Mouse (Mus musculus) kidney, adult 2 months (tissue): Measurements from ENCODE around the gene Nkiras2. TPM values are rescaled to one million over a fixed set of nuclear protein-coding genes. Genes with fewer than 3 reads are reported as not detected.

Experiments used
- DNase-seq: peaks from one replicate; pipeline ENCODE4 v3.0.0; 2021
- H3K27ac ChIP-seq: fragments of 200-500 bp; 2 replicates; pipeline ENCODE4 v1.5.1; 2012; ENCODE audit warnings: low read depth, low read length, control low read depth, inconsistent platforms; ENCODE audit not compliant: insufficient read depth
- H3K27me3 ChIP-seq: fragments of 200-500 bp; replicated peaks from 2 replicates; pipeline ENCODE4 v1.6.1; 2012; ENCODE audit warnings: mild to moderate bottlenecking, moderate library complexity, low read length, inconsistent platforms; ENCODE audit not compliant: control insufficient read depth, insufficient read depth
- H3K36me3 ChIP-seq: fragments of 200-500 bp; 2 replicates; pipeline ENCODE4 v1.6.1; 2012; ENCODE audit warnings: mild to moderate bottlenecking, moderate library complexity, low read length, inconsistent platforms; ENCODE audit not compliant: control insufficient read depth, insufficient read depth
- H3K4me1 ChIP-seq: fragments of 200-500 bp; 2 replicates; pipeline ENCODE4 v1.6.1; 2011; ENCODE audit warnings: low read length; ENCODE audit not compliant: control insufficient read depth, insufficient read depth
- H3K4me3 ChIP-seq: fragments of 200-500 bp; 2 replicates; pipeline ENCODE4 v1.5.1; 2011; ENCODE audit warnings: mild to moderate bottlenecking, low read depth, low read length, control low read depth; ENCODE audit not compliant: insufficient read depth
- CTCF ChIP-seq: fragments of 200-500 bp; conservative IDR thresholded peaks from 2 replicates; pipeline ENCODE4 v1.5.1; 2011; ENCODE audit warnings: low read depth, mild to moderate bottlenecking, control low read depth, low read length, moderate library complexity, mixed read lengths; ENCODE audit not compliant: insufficient read depth, insufficient read length
- POLR2A ChIP-seq: fragments of 200-500 bp; IDR thresholded peaks from one replicate; pipeline ENCODE4 v1.6.1; 2011; ENCODE audit warnings: low read depth, low read length, control low read depth
- WGBS: fragments of 180-500 bp; shearing (Covaris S2); methylation state at CpG from one replicate; pipeline ENCODE4 v1.1.7; 2018; 5-methylcytosine and 5-hydroxymethylcytosine counted together
- polyA plus RNA-seq: library from polyadenylated mRNA; depleted of rRNA; stranded (reverse); fragments of >200 nt; gene quantifications from 2 replicates; pipeline ENCODE4 v1.2.3, GENCODE M21; 2012; rRNA removed

Nkiras2 gene
- 60.5 and 63.1 TPM in 2 replicates for polyA plus RNA-seq

DNA sequence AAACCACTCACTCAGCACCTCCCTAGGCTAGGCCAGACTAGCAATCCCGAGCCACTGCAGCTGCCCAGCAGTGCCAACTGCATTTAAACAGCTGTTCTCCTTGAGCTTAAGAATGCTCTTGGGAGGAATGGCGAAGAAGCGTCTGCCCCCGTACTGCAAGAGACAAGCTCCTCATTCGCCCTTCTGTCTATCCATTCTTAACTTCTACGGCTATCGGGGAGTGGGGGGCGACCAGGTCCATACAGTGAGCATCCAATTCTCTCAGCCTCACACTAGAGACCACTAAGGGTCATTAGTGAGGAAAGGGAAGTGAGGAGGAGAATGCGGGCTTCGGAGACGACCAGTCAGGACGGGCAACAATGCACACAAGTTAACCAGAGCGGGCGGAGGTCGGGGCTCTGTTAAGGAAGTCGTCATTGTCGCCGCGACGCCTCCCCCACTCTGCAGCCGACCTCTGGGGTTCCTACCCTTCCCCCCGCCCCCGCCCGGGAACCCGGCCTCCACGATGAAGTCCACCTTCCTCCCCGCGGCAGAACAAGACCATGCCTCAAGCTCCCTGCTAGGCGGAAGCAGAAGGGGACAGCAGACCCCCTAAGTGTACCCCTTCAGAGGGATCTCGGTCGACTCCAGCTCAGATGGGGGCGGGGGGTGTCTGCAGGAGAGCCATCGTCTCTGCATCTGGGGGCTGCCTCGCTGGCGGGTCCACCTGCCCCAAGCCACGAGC, at the start of gene Nkiras2:
Gene Nkiras2 (plus strand): TSS at position 484 of the 724 bp plus-strand sequence.
- no peaks in the 10 kb centered on the region for H3K36me3 ChIP-seq
- no peaks in the 10 kb centered on the region for H3K27me3 ChIP-seq
- TF ChIP-seq POLR2A (no peak), CTCF (no peak)
- H3K4me1 ChIP-seq: peaks cover 11% of the 10 kb centered on the region; the same call in 1 of the 2 replicates
- peak; percentile 61 for DNase-seq
- H3K27ac ChIP-seq: peak within 1 kb of the TSS; percentile 86
- peak within 1 kb of the TSS; percentile 99 for H3K4me3 ChIP-seq
- WGBS: under 1% methylated on average over 36 of the region's 36 CpGs

DNA sequence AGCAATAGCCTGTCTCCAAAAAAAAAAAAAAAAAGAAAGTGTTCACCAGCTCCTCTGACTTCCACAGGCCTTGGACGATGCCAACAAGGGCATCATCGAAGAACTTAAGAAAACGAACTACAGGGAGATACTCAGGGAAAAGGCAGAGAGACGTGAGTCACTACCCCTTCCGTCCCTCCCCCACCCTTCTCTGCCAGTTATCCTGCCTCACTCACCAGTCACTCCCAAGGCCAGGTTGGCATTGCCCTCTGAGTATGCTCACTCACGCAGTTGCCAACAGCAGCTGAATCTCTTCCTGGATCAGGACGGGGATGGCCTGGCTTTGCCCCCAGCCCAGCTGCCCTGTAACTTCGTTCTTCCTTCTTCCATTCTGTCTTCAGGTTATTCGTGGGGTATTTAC, 49.3 kb upstream of the Nkiras2 start:
- peaks cover 10% of the 10 kb centered on the region; the same call in 1 of the 2 replicates for H3K4me1 ChIP-seq
- no peak overlapping the region for H3K4me3 ChIP-seq
- TF ChIP-seq CTCF (no peak), POLR2A (no peak)
- DNase-seq: no peak
- H3K36me3 ChIP-seq: no peaks in the 10 kb centered on the region
- no peaks in the 10 kb centered on the region for H3K27me3 ChIP-seq
- WGBS: 64% methylated on average over 9 of the region's 9 CpGs
- H3K27ac ChIP-seq: no peak overlapping the region

DNA sequence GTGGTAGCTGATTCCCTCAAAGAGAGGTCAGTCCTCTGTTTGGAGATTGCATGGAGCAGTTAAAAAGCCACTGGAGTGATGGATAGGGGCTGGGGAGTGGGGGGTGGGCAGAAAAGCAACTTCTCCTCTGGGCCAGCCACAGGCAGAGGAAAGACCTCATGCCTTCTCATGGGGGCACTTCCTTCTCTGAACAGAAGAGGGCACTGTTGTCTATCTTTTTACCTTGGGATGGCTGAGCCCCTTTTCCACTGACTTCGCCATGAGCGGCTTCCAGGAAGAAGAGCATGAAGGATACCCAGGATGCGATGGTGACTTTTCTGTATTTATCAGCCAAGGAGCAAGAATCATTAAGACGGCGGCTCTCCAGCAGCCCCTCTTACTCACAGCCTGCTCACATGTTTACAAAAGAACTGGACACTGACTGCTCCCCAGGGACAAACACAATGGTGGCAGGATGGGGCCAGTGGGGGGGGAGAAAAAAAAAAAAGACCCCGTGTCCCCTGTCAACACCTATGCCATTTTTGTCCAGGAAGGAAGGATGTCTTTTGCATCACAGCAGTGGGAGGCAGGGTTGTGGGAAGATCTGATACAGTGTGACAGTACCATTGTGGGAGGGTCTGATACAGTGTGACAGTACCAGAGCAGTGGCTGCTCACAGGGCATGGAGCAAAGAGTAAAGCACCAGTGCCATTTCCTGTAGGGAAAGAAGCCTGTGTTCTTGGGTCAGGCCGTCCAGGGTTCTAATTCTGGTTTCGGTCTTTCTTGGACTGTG, 48.4 kb upstream of the Nkiras2 start:
- no peaks in the 10 kb centered on the region for H3K27me3 ChIP-seq
- 10% methylated on average over 8 of the region's 8 CpGs for WGBS
- peaks cover 10% of the 10 kb centered on the region; the same call in 1 of the 2 replicates for H3K4me1 ChIP-seq
- peak overlapping the region; percentile 30 for H3K4me3 ChIP-seq
- DNase-seq: peak; percentile 82
- no peaks in the 10 kb centered on the region for H3K36me3 ChIP-seq
- TF ChIP-seq CTCF: peak; percentile 93
- no peak for TF ChIP-seq POLR2A
- H3K27ac ChIP-seq: no peak overlapping the region

DNA sequence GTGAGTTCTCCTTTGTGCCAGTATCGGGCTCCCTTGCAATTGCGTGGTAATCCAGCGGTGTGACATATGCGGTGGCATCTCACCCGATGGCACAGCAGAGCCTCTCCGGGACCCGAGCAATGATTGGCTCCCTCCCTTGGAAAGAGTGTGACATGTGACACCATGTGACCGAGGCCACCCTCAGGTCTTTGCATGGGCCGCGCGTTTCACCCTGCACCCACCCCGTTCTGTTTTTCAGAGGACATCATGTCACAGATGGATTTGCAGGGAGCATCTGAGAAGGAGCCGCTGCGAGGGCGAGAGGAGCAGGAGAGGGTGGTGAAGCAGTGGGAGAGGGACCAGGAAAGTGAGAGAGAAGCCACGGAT, 47.9 kb upstream of the Nkiras2 start:
- H3K36me3 ChIP-seq: no peaks in the 10 kb centered on the region
- H3K27ac ChIP-seq: no peak overlapping the region
- peaks cover 10% of the 10 kb centered on the region; the same call in 1 of the 2 replicates for H3K4me1 ChIP-seq
- peak overlapping the region; percentile 30 for H3K4me3 ChIP-seq
- DNase-seq: no peak
- 8% methylated on average over 16 of the region's 16 CpGs for WGBS
- TF ChIP-seq POLR2A (no peak), CTCF (no peak)
- no peaks in the 10 kb centered on the region for H3K27me3 ChIP-seq

DNA sequence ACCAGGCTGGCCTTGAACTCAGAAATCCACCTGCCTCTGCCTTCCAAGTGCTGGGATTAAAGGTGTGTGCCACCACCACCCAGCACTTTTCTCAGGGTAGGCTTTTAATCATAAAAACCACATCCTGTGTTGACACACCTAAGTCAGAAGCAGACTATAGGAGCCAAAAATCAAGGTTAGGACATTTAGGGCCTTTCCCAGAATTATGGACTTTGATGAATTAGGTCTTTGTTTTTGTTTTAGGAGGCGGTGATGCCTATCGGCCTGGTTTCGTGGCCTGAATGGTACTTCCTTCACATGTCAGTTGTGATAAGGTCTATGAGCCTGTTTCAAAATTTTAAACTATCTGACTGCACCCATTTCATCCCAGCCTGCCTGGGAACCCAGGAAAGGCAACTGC, 44.9 kb upstream of the Nkiras2 start:
- H3K4me1 ChIP-seq: peaks cover 6% of the 10 kb centered on the region; the same call in 1 of the 2 replicates
- no peak for DNase-seq
- peak overlapping the region; percentile 78; the same call in 1 of the 2 replicates for H3K4me3 ChIP-seq
- H3K27me3 ChIP-seq: no peaks in the 10 kb centered on the region
- H3K36me3 ChIP-seq: no peaks in the 10 kb centered on the region
- TF ChIP-seq POLR2A: no peak
- TF ChIP-seq CTCF: no peak
- H3K27ac ChIP-seq: peak overlapping the region; percentile 51
- WGBS: 49% methylated on average over 3 of the region's 3 CpGs

DNA sequence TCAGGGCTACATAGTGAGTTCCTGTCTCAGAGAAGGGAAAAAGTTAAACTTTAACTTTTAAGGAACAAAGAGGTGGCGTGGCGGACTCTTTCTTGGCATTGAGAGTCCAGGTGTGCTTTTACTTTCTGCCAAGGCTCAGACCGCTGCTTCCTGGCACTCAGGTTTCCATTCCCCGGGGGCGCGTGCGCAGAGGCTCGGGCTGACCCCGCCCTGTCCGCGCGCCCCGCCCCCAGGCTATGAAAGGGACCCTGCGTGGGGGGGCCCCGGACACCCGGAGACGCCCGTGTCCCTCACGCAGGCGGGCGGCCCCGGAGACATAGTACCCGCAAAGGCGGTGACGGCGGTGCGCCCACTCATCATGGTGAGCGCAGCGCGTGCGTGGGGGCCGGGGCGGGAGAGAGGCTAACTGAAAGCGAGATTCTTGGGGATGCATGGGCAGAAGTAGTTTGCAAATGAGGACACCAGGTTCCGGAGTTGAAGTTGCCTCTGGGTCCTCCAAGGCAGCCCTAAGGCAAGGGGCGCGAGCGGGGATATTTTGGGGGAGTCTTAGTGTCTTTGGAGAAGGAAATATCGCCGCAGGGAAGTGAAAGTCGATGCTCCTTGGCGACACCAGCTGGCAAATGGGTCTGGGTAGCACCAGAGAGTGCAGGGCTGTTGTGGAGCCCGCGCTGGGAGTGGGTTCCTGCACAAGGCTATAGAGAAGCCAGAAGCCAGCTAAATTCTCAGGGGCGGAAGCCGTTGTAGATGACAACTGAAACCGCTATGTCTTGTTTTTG, 44.1 kb upstream of the Nkiras2 start, which contains the start of gene Cnp:
Gene Cnp (plus strand): TSS at position 197 of the 776 bp plus-strand sequence.
- Histone ChIP-seq H3K27me3 (no peaks in the 10 kb centered on the region), H3K4me1 (peaks cover 6% of the 10 kb centered on the region; the same call in 1 of the 2 replicates), H3K4me3 (peak within 1 kb of the TSS; percentile 78), H3K27ac (peak within 1 kb of the TSS; percentile 51), H3K36me3 (no peaks in the 10 kb centered on the region)
- peak; percentile 88 for DNase-seq
- under 1% methylated on average over 47 of the region's 47 CpGs for WGBS
- TF ChIP-seq POLR2A: no peak

DNA sequence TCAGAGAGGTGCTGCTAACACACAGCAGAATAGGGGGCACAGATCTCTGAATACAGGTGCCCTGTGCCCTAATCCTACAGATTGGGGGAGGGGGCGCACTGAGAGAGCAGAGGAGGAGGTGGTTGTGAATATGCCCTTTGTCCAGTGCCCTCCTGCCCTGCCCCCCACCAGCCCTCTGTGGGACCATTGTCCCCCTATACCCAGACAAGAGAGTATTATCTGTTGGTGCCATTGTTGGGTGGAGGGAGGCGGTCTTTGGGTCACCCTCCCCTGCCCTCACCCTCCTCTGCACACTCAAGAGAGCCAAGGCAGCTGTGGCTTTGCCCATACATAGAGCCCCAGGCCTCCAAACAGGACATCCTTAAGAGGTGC, 43.6 kb upstream of the Nkiras2 start:
- TF ChIP-seq CTCF: no peak
- Histone ChIP-seq H3K36me3 (no peaks in the 10 kb centered on the region), H3K4me3 (peak overlapping the region; percentile 78), H3K27ac (no peak overlapping the region), H3K4me1 (peaks cover 6% of the 10 kb centered on the region; the same call in 1 of the 2 replicates), H3K27me3 (no peaks in the 10 kb centered on the region)
- WGBS: 58% methylated on average over 2 of the region's 2 CpGs
- DNase-seq: no peak
